Mouse (Mus musculus): ENCODE measurements at regions not wholly inside any gene's neighbourhood (a gene's known extent, or its start where the extent isn't known, plus 50 kb on each side); places are given as distances from the start of the nearest gene placed in this dataset.

DNA sequence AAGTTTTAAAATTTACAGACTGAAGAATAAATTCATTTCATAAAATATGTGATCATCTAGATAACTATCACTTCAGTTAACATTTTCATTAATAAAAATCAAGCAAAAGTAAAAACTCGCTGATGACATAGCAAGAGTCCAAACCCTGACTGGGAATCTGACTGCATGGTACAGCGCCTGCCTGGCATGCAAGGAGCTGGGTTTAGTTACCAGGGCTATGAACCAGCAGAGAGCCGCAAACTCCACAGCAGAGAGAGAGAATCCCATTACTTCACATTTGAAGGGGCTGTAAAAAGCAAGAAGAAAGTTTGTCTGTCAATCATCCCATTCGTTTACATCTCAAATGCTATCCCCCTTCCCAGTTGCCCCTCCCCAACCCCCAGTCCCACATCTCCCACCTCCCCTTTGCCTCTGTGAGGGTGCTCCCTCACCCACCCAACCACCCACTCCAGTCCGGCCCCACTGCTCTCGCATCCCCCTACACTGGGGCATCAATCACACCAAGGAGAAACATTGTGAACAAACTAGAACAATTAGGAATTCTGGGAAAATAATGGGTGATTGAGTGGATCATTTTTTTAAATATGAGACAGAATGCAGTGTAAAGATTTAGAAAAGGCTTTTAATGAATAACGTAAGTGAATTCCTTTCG is 487.6 kb downstream of the Efna5 start:
- Histone ChIP-seq H3K36me3 (no peaks in the 10 kb centered on the region), H3K9ac (replicated peaks) (no peak overlapping the region), H3K4me2 (replicated peaks) (no peak overlapping the region), H3K27ac (replicated peaks) (no peak overlapping the region), H3K9me3 (no peaks in the 10 kb centered on the region), H3K4me1 (no peaks in the 10 kb centered on the region), H3K27me3 (no peaks in the 10 kb centered on the region), H3K4me3 (no peak overlapping the region)
- ATAC-seq (replicated peaks) = no peak
- 92% methylated on average over 8 of the region's 8 CpGs for WGBS

DNA sequence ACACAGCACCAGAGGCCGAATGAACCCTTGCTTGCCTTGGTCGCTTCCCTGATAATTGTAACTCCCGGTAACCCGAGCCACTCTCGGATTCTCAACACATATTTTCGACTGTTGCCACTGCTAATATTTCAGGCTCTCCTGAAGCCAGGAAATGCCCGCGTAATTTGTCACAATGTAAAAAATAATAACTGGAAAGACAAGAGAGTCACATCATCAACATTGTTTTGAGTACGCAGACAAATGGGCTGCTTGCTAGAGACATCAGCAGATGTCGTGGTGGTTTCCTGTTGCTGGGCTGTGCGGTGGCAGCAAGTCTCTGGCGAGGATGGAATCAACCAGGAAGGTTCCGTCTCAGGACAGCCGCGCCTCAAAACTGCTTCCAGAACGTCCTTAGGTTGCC is 497.1 kb downstream of the Efna5 start:
- 90% methylated on average over 16 of the region's 16 CpGs for WGBS
- Histone ChIP-seq H3K36me3 (no peaks in the 10 kb centered on the region), H3K9me3 (no peaks in the 10 kb centered on the region), H3K4me3 (no peak overlapping the region), H3K27ac (replicated peaks) (no peak overlapping the region), H3K27me3 (no peaks in the 10 kb centered on the region), H3K9ac (replicated peaks) (no peak overlapping the region), H3K4me2 (replicated peaks) (no peak overlapping the region), H3K4me1 (no peaks in the 10 kb centered on the region)
- ATAC-seq (replicated peaks) = no peak

GRCm38 (mm10) chr17:62378868-62379417 is 502.2 kb downstream of the Efna5 start:
- H3K4me3 ChIP-seq = no peak overlapping the region
- WGBS = 88% methylated on average over 8 of the region's 8 CpGs
- H3K27ac ChIP-seq (replicated peaks) = no peak overlapping the region
- H3K36me3 ChIP-seq = no peaks in the 10 kb centered on the region
- H3K9ac ChIP-seq (replicated peaks) = no peak overlapping the region
- H3K27me3 ChIP-seq = no peaks in the 10 kb centered on the region
- H3K4me1 ChIP-seq = no peaks in the 10 kb centered on the region
- H3K9me3 ChIP-seq = no peaks in the 10 kb centered on the region
- H3K4me2 ChIP-seq (replicated peaks) = no peak overlapping the region
- no peak for ATAC-seq (replicated peaks)

DNA sequence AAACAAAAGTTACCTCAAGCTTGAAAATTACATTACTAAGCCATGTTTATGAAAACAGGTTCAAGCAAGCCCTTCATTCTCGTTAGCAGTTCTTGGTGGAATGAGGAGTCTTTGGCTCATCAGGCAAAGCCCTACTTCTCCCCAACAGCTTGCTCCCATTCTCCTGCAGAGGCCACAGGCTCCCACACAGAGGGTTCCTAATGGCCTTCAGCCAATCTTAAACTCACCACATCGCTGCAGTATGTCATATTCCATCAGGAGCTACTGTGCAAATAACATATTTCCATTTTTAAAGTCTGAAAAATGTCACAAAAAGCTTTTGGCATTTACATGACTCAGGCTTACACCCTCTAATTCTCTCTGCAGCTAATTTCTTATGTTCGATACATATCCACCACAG is 512.0 kb downstream of the Efna5 start:
- no peaks in the 10 kb centered on the region for H3K9me3 ChIP-seq

GRCm38 (mm10) chr17:62367937-62368336 is 513.2 kb downstream of the Efna5 start:
- Histone ChIP-seq H3K9ac (replicated peaks) (no peak overlapping the region), H3K4me1 (no peaks in the 10 kb centered on the region), H3K36me3 (no peaks in the 10 kb centered on the region), H3K4me3 (no peak overlapping the region), H3K27ac (replicated peaks) (no peak overlapping the region), H3K4me2 (replicated peaks) (no peak overlapping the region), H3K9me3 (no peaks in the 10 kb centered on the region), H3K27me3 (no peaks in the 10 kb centered on the region)
- ATAC-seq (replicated peaks) = no peak
- 66% methylated on average over 4 of the region's 4 CpGs for WGBS

More for the DNA sequence above, 512.0 kb downstream of the Efna5 start:
- no peak for ATAC-seq (replicated peaks)
- Histone ChIP-seq H3K4me3 (no peak overlapping the region), H3K9ac (replicated peaks) (no peak overlapping the region), H3K36me3 (no peaks in the 10 kb centered on the region), H3K27me3 (no peaks in the 10 kb centered on the region), H3K4me2 (replicated peaks) (no peak overlapping the region), H3K4me1 (no peaks in the 10 kb centered on the region), H3K27ac (replicated peaks) (no peak overlapping the region)
- 71% methylated on average over 3 of the region's 3 CpGs for WGBS

- Histone ChIP-seq H3K9me3 (no peaks in the 10 kb centered on the region), H3K9ac (replicated peaks) (no peak overlapping the region), H3K4me1 (no peaks in the 10 kb centered on the region), H3K4me2 (replicated peaks) (no peak overlapping the region), H3K27me3 (no peaks in the 10 kb centered on the region), H3K27ac (replicated peaks) (no peak overlapping the region), H3K36me3 (no peaks in the 10 kb centered on the region), H3K4me3 (no peak overlapping the region)
- no peak for ATAC-seq (replicated peaks)
Observed at GRCm38 (mm10) chr17:62358323-62358722, 522.8 kb downstream of the Efna5 start.

DNA sequence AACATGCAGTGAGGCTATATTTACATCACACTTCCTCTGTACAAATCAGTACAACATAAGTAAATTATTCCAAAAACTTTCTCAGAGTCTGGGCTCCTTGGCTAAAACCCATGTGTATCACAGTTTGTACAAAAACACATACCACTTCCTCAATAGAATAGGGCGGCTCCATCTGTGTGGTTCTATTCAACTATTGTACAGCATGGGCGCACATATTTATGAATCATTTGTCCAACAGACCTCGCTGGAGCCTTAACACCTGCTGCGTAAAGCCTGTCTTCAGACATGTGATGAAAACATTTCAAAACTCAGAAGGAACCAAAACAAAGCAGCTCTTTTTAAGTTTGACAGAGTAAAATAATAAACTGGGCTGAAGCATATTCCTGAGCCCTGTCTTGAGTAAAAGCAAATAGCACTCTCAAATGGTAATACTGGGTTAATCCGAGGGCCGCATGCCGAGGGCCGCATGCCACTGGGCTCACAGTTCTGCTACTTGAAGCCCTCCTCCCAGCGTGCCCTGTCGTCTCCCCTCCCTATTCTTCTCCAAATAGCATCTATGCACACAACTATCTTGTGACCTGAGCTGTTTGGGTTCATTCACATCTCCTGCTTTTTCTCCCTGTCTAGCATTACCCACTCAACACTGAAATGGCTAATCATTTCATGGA is 543.1 kb downstream of the Efna5 start:
- peaks cover 9% of the 10 kb centered on the region; the same call in 1 of the 2 replicates for H3K4me1 ChIP-seq
- no peaks in the 10 kb centered on the region for H3K36me3 ChIP-seq
- peaks cover 12% of the 10 kb centered on the region; the same call in 1 of the 2 replicates for H3K27me3 ChIP-seq
- H3K4me2 ChIP-seq (replicated peaks) = no peak overlapping the region
- no peak overlapping the region for H3K9ac ChIP-seq (replicated peaks)
- H3K9me3 ChIP-seq = no peaks in the 10 kb centered on the region
- H3K27ac ChIP-seq (replicated peaks) = no peak overlapping the region
- no peak overlapping the region for H3K4me3 ChIP-seq
- peak; percentile 96 for ATAC-seq (replicated peaks)
- 25% methylated on average over 10 of the region's 10 CpGs for WGBS

DNA sequence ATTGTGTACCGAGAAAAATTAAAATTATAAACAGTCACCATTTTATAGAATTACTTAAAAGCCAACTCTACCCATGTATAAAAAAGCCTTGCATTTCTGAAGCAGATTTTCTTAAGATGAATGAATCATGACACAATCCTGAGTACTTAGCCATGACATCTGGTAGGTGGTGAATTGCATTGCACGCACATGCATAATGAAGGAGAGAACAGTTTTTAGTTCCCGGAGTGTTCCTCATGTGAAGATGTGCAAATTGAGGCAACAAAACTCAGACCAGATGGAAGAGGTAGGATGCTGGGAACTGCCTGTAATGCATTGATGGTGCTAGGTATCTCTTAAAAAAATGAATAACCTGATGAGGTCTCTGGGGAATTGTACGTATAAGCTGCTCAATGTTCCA is 550.9 kb downstream of the Efna5 start:
- WGBS = 78% methylated on average over 4 of the region's 4 CpGs
- ATAC-seq (replicated peaks) = no peak

DNA sequence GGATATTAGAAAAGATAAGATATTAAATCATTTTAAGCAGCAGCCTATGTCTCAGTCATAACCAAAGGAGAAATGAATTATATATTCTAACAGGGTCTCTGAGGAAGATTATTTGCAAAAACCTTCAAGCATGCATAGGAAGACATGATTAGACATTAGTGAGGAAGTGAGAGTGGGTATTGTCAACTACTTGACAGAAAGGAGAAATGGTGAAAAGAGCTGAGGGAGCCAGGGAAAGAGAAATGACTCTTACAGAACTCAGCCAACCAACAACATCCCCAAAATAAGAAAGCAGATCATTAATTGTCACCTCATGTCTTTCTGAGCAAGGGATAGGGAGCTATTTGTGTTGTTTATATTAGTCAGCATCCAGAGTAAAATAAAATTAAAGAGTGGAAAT is 554.3 kb downstream of the Efna5 start:
- Histone ChIP-seq H3K4me1 (no peaks in the 10 kb centered on the region), H3K36me3 (no peaks in the 10 kb centered on the region), H3K9ac (replicated peaks) (no peak overlapping the region), H3K27me3 (no peaks in the 10 kb centered on the region), H3K27ac (replicated peaks) (no peak overlapping the region), H3K4me2 (replicated peaks) (no peak overlapping the region), H3K9me3 (no peaks in the 10 kb centered on the region), H3K4me3 (no peak overlapping the region)
- no peak for ATAC-seq (replicated peaks)

More for the DNA sequence above, 550.9 kb downstream of the Efna5 start:
- Histone ChIP-seq H3K4me1 (no peaks in the 10 kb centered on the region), H3K27me3 (no peaks in the 10 kb centered on the region; the same call in 1 of the 2 replicates), H3K4me2 (replicated peaks) (no peak overlapping the region), H3K27ac (replicated peaks) (no peak overlapping the region), H3K36me3 (no peaks in the 10 kb centered on the region), H3K9ac (replicated peaks) (no peak overlapping the region), H3K4me3 (no peak overlapping the region), H3K9me3 (no peaks in the 10 kb centered on the region)

DNA sequence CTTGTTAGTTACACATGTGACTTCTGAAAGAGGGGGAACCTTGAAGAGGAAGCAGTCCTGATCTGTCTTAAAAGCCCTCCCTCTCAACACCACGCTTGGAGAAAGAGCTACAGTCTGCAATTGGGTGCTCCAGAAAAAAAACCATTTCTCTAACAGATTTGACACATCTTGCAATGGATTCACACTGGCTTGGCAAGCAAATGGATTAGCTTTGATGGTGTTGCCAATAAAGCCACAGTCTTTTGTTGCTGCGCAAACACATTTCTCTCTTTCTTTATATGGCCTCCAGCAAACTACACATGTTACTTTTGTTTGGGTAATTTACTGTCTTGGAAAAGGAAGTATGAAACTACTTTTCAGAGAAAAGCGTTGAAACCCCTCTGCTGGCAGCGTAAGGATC is 562.1 kb downstream of the Efna5 start:
- H3K9me3 ChIP-seq = no peaks in the 10 kb centered on the region
- H3K4me2 ChIP-seq (replicated peaks) = no peak overlapping the region
- 60% methylated on average over 4 of the region's 4 CpGs for WGBS
- no peaks in the 10 kb centered on the region for H3K27me3 ChIP-seq
- H3K4me1 ChIP-seq = no peaks in the 10 kb centered on the region
- no peak overlapping the region for H3K4me3 ChIP-seq
- ATAC-seq (replicated peaks) = no peak
- H3K27ac ChIP-seq (replicated peaks) = no peak overlapping the region
- no peak overlapping the region for H3K9ac ChIP-seq (replicated peaks)
- no peaks in the 10 kb centered on the region for H3K36me3 ChIP-seq

DNA sequence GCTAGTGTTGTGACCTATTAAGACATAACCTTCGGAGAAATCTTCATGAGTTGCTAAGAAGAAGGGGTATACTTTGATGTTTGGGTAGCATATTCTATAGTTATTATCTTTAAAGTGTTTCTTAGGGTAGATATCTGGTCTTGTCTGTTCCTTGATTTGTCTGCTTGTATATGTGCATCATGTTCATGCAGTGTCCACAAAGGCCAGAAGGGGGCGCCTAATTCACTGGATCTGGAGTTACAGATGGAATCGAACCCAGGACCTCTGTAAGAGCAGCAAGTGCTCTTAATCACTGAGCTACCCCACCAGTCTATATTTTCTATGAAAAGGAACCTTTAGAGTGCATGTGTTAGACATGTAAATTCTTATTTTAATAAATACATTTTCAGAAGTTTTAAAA is 571.1 kb downstream of the Efna5 start:
- Histone ChIP-seq H3K27me3 (no peaks in the 10 kb centered on the region), H3K36me3 (no peaks in the 10 kb centered on the region), H3K4me2 (replicated peaks) (no peak overlapping the region), H3K9ac (replicated peaks) (no peak overlapping the region), H3K4me1 (no peaks in the 10 kb centered on the region), H3K4me3 (no peak overlapping the region), H3K9me3 (no peaks in the 10 kb centered on the region), H3K27ac (replicated peaks) (no peak overlapping the region)
- WGBS = 60% methylated on average over 3 of the region's 3 CpGs
- no peak for ATAC-seq (replicated peaks)

DNA sequence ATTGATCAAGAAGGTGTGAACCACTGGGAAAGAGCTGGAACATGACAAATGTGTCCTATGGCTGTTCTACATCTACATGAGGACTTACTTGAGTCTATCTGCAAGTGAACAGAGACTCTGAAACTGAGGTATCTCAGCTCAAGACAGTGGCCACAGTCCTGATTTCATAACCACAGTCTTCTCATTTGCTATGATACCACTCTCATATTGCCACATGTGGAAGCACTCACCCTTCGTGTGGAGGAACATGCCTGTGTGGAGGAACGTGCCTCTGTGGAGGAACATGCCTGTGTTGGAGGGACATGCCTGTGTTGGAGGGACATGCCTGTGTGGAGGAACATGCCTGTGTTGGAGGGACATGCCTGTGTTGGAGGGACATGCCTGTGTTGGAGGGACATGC is 574.0 kb downstream of the Efna5 start:
- H3K9ac ChIP-seq (replicated peaks) = no peak overlapping the region
- no peaks in the 10 kb centered on the region for H3K9me3 ChIP-seq
- H3K27ac ChIP-seq (replicated peaks) = no peak overlapping the region
- no peaks in the 10 kb centered on the region for H3K27me3 ChIP-seq
- no peaks in the 10 kb centered on the region for H3K4me1 ChIP-seq
- ATAC-seq (replicated peaks) = no peak
- 95% methylated on average over 2 of the region's 2 CpGs for WGBS
- H3K36me3 ChIP-seq = no peaks in the 10 kb centered on the region
- H3K4me2 ChIP-seq (replicated peaks) = no peak overlapping the region
- no peak overlapping the region for H3K4me3 ChIP-seq

DNA sequence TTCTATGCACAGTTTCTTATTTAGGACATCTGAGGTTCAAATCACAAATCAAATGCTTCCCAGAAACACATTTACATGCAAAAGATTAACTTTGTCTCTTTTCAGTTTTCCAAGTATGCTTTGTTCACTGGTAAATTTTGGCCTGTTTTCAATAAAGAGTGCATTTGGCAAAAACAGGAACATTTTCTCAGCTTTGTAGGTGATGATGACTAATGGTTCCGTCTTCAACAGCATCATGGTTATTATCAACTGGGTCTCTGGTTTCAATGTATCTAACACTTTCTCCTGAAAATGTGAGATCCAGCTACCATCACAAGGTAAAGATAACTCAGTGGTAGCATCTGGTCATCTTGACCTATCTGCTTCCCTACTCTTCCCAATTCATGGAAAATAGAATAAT is 574.6 kb downstream of the Efna5 start:
- no peaks in the 10 kb centered on the region for H3K27me3 ChIP-seq
- no peak overlapping the region for H3K4me2 ChIP-seq (replicated peaks)
- no peak for ATAC-seq (replicated peaks)
- no peaks in the 10 kb centered on the region for H3K36me3 ChIP-seq
- no peak overlapping the region for H3K9ac ChIP-seq (replicated peaks)
- H3K27ac ChIP-seq (replicated peaks) = no peak overlapping the region
- no peak overlapping the region for H3K4me3 ChIP-seq
- WGBS = 88% methylated on average over 1 of the region's 1 CpGs
- no peaks in the 10 kb centered on the region for H3K9me3 ChIP-seq
- H3K4me1 ChIP-seq = no peaks in the 10 kb centered on the region
